Mouse (Mus musculus): ENCODE data around the gene Tmtc1. TPM values are rescaled to one million over a fixed set of nuclear protein-coding genes. Genes with fewer than 3 reads are reported as not detected.

The Tmtc1 gene
- polyA plus RNA-seq, 1 experiment = 3.3 TPM

GRCm38 (mm10) chr6:148354509-148355474, 89.4 kb downstream of the Tmtc1 start:
- H3K27me3 ChIP-seq (ENCODE audit: control insufficient read depth, insufficient read depth, low read length, poor library complexity, severe bottlenecking) = no peaks in the 10 kb centered on the region
- H3K9me3 ChIP-seq (replicated peaks; ENCODE audit: control insufficient read depth, insufficient read depth, low read length, poor library complexity, severe bottlenecking) = no peaks in the 10 kb centered on the region
- peak; percentile 42 for TF ChIP-seq CTCF (IDR thresholded peaks at IDR 0.05; ENCODE audit: low read depth, low read length)
- peak; percentile 89 for TF ChIP-seq POLR2A (IDR thresholded peaks at IDR 0.05; ENCODE audit: insufficient read depth, low read length)
- TF ChIP-seq EP300 (IDR thresholded peaks at IDR 0.05; ENCODE audit: insufficient read depth, low read depth, low read length) = 0 out of 2 replicates have a peak, but pooled peaks have one; percentile 34
- peaks cover 18% of the 10 kb centered on the region for H3K36me3 ChIP-seq (ENCODE audit: control insufficient read depth, insufficient read depth, low read length, poor library complexity, severe bottlenecking)
- H3K4me3 ChIP-seq (ENCODE audit: low read depth, low read length) = peak overlapping the region; percentile 85
- H3K4me1 ChIP-seq (ENCODE audit: control insufficient read depth, insufficient read depth, low read length) = no peaks in the 10 kb centered on the region
- peak overlapping the region; percentile 67 for H3K9ac ChIP-seq (ENCODE audit: low read depth, poor library complexity, severe bottlenecking)
- 0 out of 2 replicates have a peak overlapping the region, but pooled peaks have one; percentile 1 for H3K27ac ChIP-seq (ENCODE audit: insufficient read depth, low read length)

DNA sequence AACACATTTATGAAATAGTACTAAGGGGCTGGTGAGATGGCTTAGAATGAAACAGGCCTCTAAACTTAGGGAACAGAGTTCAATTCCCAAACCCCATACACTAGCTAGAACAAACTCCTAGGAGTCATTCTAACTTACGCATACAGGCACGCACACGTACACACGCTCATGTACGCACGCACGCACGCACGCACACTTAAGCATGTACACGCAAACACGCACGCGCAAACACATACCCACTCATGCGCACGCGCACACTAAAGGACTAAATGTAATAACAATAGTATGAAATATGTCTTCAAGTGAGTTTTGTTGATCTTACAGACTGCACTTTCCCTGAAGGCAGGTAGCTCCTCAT, 90.1 kb downstream of the Tmtc1 start:
- H3K9me3 ChIP-seq (replicated peaks; ENCODE audit: control insufficient read depth, insufficient read depth, low read length, poor library complexity, severe bottlenecking) = no peaks in the 10 kb centered on the region
- no peaks in the 10 kb centered on the region for H3K4me1 ChIP-seq (ENCODE audit: control insufficient read depth, insufficient read depth, low read length)
- peak overlapping the region; percentile 85 for H3K4me3 ChIP-seq (ENCODE audit: low read depth, low read length)
- TF ChIP-seq POLR2A (IDR thresholded peaks at IDR 0.05; ENCODE audit: insufficient read depth, low read length) = no peak
- TF ChIP-seq CTCF (IDR thresholded peaks at IDR 0.05; ENCODE audit: low read depth, low read length) = no peak
- H3K27me3 ChIP-seq (ENCODE audit: control insufficient read depth, insufficient read depth, low read length, poor library complexity, severe bottlenecking) = no peaks in the 10 kb centered on the region
- H3K27ac ChIP-seq (ENCODE audit: insufficient read depth, low read length) = no peak overlapping the region
- peaks cover 18% of the 10 kb centered on the region for H3K36me3 ChIP-seq (ENCODE audit: control insufficient read depth, insufficient read depth, low read length, poor library complexity, severe bottlenecking)
- peak overlapping the region; percentile 67 for H3K9ac ChIP-seq (ENCODE audit: low read depth, poor library complexity, severe bottlenecking)

DNA sequence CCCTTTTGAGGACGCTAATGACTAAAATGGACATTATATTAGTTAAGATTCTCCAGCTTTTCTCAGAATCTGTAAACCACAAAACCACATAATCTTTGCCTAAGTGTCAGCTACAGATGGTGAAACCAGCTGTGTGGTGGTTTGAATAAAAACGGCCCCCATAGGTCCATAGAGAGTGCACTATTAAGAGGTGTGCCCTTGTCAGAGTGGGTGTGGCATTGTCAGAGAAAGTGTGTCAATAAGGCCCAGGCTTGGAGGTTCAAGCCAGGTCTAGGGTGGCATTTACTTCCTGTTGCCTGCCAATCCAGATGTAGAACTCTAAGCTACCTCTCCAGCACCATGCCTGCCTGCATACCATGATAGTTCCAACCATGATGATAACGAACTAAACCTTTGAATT, 99.2 kb downstream of the Tmtc1 start:
- Histone ChIP-seq H3K9ac (ENCODE audit: low read depth, poor library complexity, severe bottlenecking) (no peak overlapping the region), H3K27ac (ENCODE audit: insufficient read depth, low read length) (no peak overlapping the region), H3K36me3 (ENCODE audit: control insufficient read depth, insufficient read depth, low read length, poor library complexity, severe bottlenecking) (no peaks in the 10 kb centered on the region), H3K4me3 (ENCODE audit: low read depth, low read length) (no peak overlapping the region), H3K4me1 (ENCODE audit: control insufficient read depth, insufficient read depth, low read length) (no peaks in the 10 kb centered on the region), H3K27me3 (ENCODE audit: control insufficient read depth, insufficient read depth, low read length, poor library complexity, severe bottlenecking) (no peaks in the 10 kb centered on the region), H3K9me3 (replicated peaks; ENCODE audit: control insufficient read depth, insufficient read depth, low read length, poor library complexity, severe bottlenecking) (no peaks in the 10 kb centered on the region)
- TF ChIP-seq EP300 (IDR thresholded peaks at IDR 0.05; ENCODE audit: insufficient read depth, low read depth, low read length) (no peak), CTCF (IDR thresholded peaks at IDR 0.05; ENCODE audit: low read depth, low read length) (no peak), POLR2A (IDR thresholded peaks at IDR 0.05; ENCODE audit: insufficient read depth, low read length) (no peak)

DNA sequence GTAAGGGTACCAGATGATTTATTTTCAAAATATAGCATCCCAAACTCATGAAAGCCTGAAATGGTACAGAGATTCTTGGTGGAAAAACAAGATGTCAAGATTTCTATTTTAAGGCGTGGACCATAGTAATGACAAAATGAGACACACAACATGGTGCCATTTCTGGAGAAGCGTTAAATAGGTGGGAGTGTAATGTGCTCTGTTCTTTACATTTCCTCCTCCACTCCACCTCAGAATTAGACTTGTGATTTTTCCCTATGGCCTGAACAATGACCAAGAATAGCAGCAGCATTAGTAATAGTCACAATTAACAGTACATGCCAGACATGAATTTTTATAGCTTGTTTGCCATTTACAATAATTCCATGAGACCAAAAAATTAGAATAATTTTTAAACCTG, 102.0 kb downstream of the Tmtc1 start:
- H3K4me3 ChIP-seq (ENCODE audit: low read depth, low read length) = no peak overlapping the region
- no peak overlapping the region for H3K9ac ChIP-seq (ENCODE audit: low read depth, poor library complexity, severe bottlenecking)
- H3K27me3 ChIP-seq (ENCODE audit: control insufficient read depth, insufficient read depth, low read length, poor library complexity, severe bottlenecking) = no peaks in the 10 kb centered on the region
- peaks cover 2% of the 10 kb centered on the region for H3K4me1 ChIP-seq (ENCODE audit: control insufficient read depth, insufficient read depth, low read length)
- no peak overlapping the region for H3K27ac ChIP-seq (ENCODE audit: insufficient read depth, low read length)
- TF ChIP-seq EP300 (IDR thresholded peaks at IDR 0.05; ENCODE audit: insufficient read depth, low read depth, low read length) = no peak
- TF ChIP-seq POLR2A (IDR thresholded peaks at IDR 0.05; ENCODE audit: insufficient read depth, low read length) = no peak
- TF ChIP-seq CTCF (IDR thresholded peaks at IDR 0.05; ENCODE audit: low read depth, low read length) = no peak
- no peaks in the 10 kb centered on the region for H3K9me3 ChIP-seq (replicated peaks; ENCODE audit: control insufficient read depth, insufficient read depth, low read length, poor library complexity, severe bottlenecking)
- no peaks in the 10 kb centered on the region for H3K36me3 ChIP-seq (ENCODE audit: control insufficient read depth, insufficient read depth, low read length, poor library complexity, severe bottlenecking)

GRCm38 (mm10) chr6:148341765-148342164, 102.4 kb downstream of the Tmtc1 start:
- TF ChIP-seq CTCF (IDR thresholded peaks at IDR 0.05; ENCODE audit: low read depth, low read length) (no peak), EP300 (IDR thresholded peaks at IDR 0.05; ENCODE audit: insufficient read depth, low read depth, low read length) (no peak), POLR2A (IDR thresholded peaks at IDR 0.05; ENCODE audit: insufficient read depth, low read length) (no peak)
- Histone ChIP-seq H3K9ac (ENCODE audit: low read depth, poor library complexity, severe bottlenecking) (no peak overlapping the region), H3K27me3 (ENCODE audit: control insufficient read depth, insufficient read depth, low read length, poor library complexity, severe bottlenecking) (no peaks in the 10 kb centered on the region), H3K4me3 (ENCODE audit: low read depth, low read length) (no peak overlapping the region), H3K9me3 (replicated peaks; ENCODE audit: control insufficient read depth, insufficient read depth, low read length, poor library complexity, severe bottlenecking) (no peaks in the 10 kb centered on the region), H3K27ac (ENCODE audit: insufficient read depth, low read length) (no peak overlapping the region), H3K36me3 (ENCODE audit: control insufficient read depth, insufficient read depth, low read length, poor library complexity, severe bottlenecking) (no peaks in the 10 kb centered on the region), H3K4me1 (ENCODE audit: control insufficient read depth, insufficient read depth, low read length) (peaks cover 2% of the 10 kb centered on the region)

DNA sequence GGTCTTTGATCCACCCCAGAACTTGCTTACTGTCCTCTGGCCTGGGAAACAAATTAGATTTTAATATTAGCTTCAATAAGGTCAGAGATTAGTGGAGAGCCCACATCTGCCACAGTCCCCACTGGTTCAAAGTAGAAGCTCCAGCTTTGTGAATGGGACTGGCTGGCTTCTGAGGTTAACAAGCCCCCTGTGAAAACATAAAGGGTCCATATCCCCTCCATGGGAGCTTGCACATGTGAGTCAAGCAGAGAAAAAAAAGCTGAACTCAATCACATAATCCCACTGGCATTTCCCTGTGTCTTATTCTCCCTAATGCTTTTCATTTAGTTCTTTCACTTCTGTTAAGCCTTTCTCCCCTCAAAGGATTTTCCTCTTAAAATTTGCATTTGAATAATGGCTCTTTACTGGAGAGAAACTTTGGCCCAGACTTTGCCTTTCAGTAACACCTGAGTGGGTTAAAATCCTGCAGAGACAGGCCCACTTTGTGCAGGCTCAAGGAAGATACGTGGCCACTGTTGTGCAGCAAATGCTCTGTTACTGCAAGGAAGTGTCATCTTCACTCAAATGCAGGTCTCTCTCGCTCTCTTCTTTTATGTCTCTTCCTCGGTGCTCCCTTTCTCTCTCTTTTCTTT, 105.7 kb downstream of the Tmtc1 start:
- Histone ChIP-seq H3K9me3 (replicated peaks; ENCODE audit: control insufficient read depth, insufficient read depth, low read length, poor library complexity, severe bottlenecking) (no peaks in the 10 kb centered on the region), H3K36me3 (ENCODE audit: control insufficient read depth, insufficient read depth, low read length, poor library complexity, severe bottlenecking) (no peaks in the 10 kb centered on the region; the same call in 1 of the 2 replicates), H3K4me3 (ENCODE audit: low read depth, low read length) (no peak overlapping the region), H3K4me1 (ENCODE audit: control insufficient read depth, insufficient read depth, low read length) (peaks cover 2% of the 10 kb centered on the region), H3K27ac (ENCODE audit: insufficient read depth, low read length) (no peak overlapping the region), H3K9ac (ENCODE audit: low read depth, poor library complexity, severe bottlenecking) (no peak overlapping the region), H3K27me3 (ENCODE audit: control insufficient read depth, insufficient read depth, low read length, poor library complexity, severe bottlenecking) (no peaks in the 10 kb centered on the region)
- TF ChIP-seq EP300 (IDR thresholded peaks at IDR 0.05; ENCODE audit: insufficient read depth, low read depth, low read length) (no peak), CTCF (IDR thresholded peaks at IDR 0.05; ENCODE audit: low read depth, low read length) (no peak), POLR2A (IDR thresholded peaks at IDR 0.05; ENCODE audit: insufficient read depth, low read length) (no peak)

Measured in ES-Bruce4 (cell line).